Mouse (Mus musculus) neutrophil, adult 5-6 weeks (primary cell): ENCODE data around the gene Prr18. TPM values are rescaled to one million over a fixed set of nuclear protein-coding genes. Genes with fewer than 3 reads are reported as not detected.
A peak's percentile ranks its signal among the peaks of the same experiment; 100 is the strongest.

Experiments
- ATAC-seq: fragments of 151-379, 151-347 bp; 2 replicates; pipeline ENCODE4 v1.8.0; 2017; ENCODE audit warnings: mild to moderate bottlenecking, moderate TSS enrichment; ENCODE audit not compliant: insufficient number of reproducible peaks, poor library complexity, low FRiP score, severe bottlenecking; ENCODE audit errors: extremely low read depth
- total RNA-seq: library from RNA; stranded (forward); fragments of 200-1000 nt; gene quantifications from 2 replicates; pipeline ENCODE4 v1.2.3, GENCODE M21; 2017

Gene Prr18
- total RNA-seq, 1 experiment from 2014 or later, result 1.5 TPM

DNA sequence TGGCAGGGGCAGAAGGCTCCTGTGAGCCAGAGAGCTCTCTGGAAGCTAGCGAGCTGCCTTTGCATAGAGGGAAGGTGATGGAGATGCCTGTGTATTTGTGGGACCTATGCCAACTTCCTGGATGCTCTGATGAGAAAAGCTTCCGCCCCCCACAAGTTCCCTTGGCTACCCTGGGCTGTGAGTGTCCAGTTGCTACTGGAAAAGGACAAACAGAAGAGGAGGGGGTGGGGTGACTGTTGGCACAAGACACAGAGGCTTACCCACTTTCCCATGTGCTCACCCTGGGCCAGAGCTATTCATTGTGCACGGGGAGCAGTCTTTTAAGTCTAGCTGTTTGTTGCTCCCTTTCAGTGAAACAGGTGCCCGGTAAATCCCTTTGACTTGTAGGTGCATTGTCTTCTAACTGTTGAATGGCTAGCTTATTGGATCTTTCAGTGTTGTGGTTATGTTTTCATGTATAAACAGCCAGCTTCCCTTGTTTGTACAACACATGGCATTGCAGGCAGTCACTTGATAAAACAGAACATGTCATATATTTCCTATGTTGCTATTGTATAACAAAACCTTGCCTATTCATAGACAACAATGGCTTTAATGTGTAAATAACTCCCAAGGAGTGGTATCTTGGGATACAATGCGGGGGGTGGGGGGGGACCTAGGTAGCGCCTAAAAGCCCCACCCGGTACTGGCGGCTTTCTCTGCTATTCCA is 2.6 kb downstream of the Prr18 start:
- no peak for ATAC-seq

DNA sequence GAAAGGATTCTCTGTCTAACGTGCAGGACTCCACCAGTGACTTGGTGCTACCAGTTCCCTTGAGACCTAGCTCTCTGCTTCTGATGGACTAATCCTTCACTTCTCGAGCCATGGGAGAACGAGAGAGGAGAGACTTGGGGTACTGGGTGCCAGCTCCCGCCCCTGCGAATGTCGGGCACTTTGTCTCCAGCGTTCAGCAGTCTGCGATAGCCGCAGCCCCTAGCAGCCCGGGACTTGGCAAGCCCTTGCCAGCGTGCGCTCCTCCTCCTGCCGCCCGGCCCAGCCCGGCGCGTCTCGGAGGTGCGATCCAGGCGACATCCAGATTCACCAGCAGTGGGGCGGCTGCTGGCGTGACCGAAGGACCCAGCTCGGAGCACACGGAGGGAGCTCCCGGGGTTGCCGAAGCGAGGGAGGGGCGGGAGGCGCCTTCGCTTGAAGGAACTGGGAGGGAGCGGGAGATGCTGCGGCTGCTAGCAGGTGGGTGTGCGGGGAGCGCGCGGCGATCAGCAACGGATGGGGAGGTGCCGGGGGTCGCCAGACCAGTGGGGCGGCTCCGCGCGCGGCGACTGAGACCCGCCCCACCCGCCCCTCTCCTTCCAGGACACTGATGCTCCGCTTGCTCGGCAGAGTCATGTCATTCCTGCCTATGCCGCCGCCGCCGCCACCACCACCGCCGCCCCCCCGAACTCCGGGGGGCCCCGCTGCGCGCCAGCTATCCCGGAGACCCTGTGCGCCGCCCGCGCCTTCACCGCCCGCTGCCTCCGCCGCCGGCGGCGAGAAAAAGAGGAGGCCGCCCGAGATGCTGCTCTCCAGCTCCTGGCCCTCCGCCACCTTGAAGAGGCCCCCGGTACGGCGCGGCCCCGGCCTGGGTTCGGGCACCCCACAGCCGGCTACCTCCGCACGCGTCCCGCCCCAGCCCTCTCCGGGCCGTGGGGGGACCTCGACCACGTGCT is 3.4 kb downstream of the Prr18 start:
- no peak for ATAC-seq

DNA sequence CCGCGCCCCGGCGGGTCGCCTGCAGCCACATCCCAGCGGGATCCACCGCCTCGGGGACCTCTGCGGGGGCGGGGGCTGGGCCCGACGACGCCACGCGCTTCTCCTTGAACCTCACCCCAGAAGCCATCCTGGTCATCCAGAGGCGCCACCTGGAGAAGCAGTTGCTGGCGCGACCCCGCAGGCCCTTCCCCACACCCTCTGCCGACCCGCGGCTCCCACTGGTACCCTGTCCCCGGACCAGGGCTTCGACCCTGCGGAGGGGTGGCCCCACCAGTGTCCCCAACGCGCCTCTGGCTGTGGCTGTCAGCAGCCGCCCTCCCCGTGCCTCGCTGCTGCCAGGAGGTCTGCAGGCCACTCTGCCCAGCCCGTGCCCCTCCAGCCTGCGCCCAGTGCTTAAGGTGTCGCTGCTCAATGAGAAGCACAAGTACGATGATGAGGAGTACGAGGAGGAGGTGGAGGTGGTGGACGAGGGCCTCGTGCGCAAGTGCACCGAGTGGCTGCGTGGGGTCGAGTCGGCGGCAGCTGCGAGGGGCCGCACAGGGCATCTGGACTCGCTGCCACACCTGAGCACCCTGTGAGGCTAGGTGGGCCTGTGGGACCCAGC is 4.2 kb downstream of the Prr18 start:
- no peak for ATAC-seq

DNA sequence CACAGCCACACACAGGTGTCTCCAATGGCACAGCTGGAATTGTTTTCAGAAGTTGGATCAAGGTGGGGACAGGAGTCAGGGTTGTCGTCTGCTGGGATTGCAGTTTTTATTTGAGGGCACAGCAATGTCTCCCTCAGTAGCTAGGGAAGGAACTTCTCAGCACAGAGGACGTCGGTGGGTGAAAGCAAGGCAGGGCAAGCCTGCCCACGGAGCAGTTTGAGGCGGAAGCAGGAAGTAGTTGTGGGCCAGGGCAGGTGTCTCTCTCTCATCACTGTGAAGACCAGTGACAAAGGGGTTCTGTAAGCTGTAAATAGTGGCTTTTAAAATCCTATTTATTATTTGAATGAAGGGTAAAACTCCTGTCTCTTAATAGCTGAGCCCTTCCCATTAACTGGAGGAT is 5.4 kb downstream of the Prr18 start:
- ATAC-seq, result 0 out of 2 replicates have a peak, but pooled peaks have one; percentile 22

DNA sequence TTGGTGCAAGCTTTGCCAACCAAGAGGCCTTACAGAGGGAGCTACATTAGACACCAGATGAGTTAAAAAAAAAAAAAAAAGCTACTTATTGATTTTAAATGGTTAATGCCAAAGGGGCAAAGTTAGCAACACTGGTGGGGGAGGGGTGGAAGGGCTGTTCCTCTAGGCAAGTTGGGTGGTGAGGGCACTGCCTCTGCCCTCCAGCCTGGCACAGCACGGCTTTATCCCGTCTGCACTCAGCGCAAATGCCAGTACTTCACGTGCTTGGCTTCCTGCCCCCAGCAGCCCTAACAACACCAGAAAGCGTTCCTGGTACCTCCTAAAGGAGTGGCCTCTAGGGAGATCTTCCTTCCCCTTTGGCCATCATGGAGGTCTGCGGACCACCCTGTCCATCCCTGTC is 6.2 kb downstream of the Prr18 start:
- no peak for ATAC-seq

DNA sequence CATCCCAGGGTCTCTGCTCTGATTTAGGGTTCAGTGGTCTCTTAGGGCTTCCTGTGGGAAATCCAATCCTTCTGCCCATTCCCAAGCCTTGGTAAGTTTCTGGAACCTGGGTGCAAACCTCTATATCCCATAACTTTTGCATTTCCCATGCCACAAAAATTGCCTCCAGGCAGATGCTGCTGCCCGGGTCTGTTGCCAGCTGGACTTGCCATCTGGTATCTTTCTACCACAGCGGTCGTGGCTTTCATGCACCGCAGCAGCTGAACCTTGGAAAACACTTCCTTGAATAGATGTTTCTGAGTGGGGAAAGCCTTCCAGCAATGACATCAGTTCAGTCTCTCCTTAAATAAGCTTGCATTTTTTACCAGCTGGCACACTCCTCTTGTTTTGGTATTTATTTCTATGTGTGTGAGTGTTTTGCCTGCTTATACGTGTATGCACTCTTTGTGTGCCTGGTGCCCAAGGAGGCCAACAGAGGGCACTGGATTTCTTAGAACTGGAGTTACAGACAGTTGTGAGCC is 10.6 kb downstream of the Prr18 start:
- ATAC-seq, result no peak

DNA sequence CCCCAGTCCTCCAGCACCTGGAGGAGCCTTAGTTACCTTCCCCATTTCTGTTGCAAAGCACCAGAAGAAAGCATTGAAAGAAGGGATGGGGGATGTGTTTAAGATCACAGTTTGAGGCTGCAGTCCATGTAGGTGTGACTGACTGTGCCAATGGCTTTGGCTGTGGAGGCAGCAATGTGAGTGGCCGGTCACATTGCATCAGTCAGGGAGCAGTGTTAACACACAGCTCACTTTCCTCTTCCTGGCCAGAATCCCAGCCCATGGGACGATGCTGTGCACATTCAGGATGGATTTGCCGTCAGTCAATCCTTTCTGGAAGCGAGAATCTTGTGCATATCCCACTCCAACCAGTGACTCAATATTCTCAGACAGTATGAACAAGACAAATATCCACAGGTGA is 11.7 kb downstream of the Prr18 start:
- no peak for ATAC-seq

DNA sequence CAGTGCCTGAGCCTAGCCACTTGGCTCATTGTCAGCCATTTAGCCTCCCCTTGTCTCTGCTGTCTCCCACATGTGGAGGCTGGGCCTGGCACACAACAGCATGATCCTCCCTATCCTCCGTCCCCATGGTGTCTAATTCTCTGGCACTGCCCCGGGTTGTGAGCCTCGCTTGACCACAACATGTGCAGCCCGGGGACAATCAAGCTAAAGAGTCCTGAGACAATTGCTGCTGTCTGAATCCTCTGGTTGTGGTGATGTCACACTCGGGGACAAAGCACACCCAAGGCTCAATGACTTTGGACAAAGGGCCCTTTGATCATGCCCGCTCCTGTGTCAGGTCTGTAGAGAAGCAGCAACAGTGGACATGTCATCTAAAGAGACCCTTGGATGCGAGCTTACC is 13.8 kb downstream of the Prr18 start:
- no peak for ATAC-seq

DNA sequence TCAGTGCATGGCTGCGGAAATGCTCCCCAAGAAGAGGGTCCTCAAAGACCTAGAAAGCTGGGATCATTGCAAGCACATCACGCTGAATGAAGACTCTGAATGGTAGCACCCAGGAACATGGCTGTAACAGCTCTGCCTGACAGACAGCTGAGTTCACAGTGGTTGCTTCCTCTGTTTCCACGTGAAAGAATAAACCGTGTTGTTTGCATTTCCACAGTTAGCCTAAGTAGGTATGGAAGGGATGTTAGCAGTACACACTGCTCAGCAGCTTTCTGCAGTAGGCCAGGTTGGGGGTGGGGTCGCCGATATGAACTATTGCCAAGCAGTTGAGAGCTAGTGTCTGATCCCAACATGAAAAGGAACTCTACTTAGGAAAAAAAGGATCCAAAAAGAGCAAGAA is 18.4 kb downstream of the Prr18 start, which contains the start of gene T2:
T2 (plus strand) TSS at position 301 of the 400 bp plus-strand sequence.
- no peak for ATAC-seq

DNA sequence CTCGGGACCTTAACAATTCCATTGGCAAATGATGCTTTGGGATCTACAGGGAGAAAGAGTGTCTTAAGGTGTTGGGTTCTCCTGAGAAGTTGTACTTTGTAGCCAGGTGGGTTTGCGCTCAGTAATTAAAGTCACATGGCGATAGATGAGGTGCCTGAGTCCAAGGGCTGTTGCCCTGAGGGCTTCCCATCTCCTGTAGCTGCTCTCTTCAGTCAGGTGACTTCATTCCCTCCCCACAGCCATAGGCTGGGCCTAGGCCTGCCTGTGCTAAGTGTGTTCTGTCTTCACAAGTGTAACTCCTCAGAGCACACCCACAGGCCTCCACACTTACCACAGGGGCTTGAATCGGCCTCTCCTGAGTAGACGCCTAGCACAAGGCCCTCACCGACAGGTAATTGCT is 20.2 kb downstream of the Prr18 start:
- ATAC-seq, result no peak

DNA sequence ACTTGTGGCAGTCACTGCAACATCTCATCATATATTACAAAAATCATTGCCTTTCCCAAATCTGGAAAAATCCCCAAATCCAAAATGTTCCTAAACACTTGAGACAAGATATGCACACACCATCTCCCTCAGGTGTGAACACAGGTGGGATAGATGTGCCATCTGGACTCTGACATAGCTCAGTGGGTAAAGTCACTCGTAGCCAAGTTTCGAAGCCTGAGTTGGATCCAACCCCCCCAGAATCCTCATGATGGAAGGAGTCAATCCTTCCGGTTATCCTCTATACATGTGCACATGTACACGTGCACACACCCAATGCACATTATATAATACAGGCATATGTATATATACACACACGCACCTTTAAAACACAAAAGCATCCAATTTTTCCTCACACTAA is 23.6 kb downstream of the Prr18 start:
- no peak for ATAC-seq

DNA sequence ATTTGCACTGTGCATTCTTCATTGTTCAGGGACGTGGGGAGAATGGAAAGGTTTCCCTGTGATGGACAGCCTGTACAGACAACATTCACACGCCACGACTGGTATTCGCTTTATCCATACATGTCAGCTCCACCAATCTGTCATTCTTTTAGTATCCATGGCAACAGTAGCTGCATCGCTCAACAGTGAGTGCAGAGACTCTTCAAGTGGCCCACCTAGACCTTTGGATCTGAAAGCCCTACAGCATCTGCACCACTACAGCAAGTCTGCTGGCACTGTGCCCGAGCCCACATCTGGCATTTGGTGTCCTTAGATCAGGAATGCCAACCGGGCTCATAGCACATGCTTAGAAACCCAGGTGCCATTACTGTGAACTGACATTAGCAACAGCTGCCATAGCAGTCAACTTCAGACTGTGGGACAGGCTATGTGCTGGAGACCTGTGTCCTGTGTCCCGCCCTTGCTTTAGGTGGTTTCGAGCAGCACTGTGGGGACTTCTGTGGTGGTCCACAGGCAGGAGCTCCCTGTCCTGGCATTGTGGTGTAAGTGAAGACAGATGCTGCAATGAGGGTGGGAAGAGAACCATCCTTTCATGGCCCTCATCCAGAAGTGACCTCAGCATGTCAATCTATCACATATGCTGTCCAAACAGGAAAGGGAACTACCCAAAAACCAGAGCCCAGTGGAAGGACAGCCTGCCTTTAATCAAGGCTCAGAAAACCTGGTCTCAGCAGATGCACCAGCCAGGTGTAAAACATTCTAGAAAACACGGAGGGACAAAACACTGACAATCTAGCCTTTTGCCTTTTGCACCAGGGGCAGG is 24.2 kb downstream of the Prr18 start:
- ATAC-seq, result no peak

DNA sequence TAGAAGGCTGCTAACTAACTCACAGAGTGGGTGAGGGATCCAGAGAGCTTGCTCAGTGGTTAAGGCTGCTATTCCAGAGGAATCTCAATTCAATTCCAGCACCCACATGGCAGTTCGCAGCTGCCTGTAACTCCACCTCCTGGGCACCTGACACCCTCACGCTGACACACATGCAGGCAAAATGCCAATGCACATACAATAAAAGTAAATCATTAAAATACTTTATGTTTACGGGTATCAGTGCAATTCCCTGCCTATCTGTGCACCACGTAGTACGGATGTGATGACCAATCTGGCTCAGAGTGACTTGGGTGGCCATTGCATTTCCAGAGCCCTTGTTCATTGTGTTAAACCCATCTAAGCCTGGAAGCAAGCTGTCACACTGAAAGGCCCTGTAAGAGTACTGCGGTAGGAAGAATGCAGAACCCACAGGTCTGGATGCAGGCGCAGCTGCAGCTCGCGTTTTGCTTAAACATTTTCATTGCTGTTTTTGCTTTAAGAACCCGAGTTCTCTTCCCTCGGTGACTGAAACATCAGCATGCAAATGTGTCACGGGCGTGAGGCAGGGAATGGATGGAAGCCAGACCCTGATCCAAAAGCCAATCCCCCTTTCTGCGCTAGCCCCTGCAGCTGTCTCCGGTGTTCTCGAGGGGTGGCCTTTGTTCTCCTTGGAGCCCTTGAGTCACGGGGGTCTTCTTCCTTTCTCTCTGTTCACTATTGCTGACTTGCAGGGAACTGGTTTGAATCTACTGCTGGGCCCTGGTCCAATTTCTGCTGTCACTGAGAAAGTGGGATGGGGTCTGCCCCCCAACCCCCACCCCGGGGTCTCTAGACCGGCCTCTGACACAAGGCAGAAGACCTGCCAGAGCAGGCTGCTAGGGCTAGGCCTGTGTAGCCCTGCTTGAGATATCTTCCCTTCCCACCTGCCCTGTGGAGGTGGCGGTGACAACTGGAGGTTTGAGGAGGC is 30.5 kb downstream of the Prr18 start:
- no peak for ATAC-seq

DNA sequence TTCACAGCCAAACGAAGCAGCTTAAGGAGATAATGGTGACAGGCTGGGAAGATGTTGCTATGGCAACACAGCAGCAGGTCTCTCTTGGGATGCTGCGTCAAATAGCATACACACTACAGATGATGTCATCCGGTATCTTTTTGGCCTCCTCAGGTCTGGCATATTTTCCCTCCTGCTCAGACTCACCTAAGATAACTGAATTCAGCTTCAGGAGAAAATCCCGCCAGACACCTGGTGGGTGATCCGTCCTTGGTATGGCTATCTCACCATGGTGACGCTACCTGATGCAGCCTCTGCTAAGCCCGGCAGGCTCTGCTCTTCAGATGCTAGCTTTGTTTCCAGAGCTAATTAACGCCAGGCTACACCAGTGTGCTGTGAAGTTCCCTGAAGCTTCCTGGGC is 31.3 kb downstream of the Prr18 start:
- ATAC-seq, result no peak

DNA sequence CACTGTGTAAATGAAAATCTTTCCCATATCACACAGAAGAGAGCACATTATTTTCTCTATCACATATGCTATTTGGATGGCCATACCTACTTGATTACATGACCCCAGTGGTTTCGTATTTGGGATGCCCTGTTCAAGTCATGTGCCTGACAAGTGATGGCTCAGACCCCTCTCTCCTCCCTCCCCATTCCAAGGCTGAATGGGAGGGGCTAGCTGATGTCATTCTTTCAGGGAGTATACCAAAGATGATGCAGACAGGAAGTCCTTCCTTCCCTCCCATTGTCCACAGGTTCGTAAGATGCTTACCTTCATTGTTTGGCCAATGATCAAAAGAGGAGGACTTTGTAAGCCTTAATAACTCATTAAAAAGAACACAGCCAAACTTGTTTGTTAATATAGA is 31.9 kb downstream of the Prr18 start:
- ATAC-seq, result no peak

DNA sequence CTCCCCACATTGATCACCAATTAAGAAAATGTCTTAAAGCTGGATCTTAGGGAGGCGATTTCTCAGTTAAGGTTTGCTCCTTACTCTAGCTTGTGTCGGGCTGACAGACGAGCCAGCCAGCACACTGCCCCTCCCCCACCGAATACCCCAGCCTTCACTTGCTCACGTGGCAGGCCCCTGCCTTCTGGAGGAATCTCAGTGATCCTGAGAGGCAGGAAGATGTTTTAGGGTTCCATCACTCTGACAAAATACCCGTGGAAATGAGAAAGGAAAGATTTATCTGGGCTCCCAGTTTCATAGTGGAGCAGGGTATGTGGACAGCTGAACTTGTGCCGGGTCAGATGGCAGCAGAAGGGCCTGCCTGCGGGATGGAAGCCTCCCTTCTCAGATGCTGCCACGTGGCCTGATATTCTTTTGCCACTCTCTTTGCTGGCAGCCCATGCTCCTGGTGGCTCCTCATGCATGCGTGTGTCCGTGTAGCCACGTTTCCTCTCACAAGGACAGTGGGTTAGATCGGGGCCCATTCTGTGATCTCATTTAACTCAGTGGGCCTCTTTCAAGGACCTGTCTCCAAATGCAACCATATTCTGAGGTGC is 33.5 kb downstream of the Prr18 start:
- no peak for ATAC-seq

DNA sequence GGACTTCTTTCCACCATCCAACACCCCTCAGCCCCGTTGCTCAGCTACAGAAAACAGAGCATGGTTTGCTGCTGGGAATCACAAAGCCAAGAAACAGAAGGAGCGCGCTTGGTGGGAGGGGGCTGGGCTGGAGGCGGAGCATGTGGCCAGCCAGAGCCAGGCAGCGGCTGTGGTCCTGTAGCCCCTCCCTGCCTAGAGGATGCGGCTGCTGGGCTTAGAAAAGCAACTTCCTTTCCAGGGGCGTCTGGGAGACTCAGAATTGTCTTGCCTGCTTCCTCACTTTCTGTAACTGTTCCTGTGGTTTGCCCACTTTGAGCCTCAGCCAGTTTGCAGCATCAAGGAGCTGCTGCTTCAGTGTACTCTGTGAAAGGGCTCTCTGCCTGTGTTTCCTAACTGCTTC is 34.6 kb downstream of the Prr18 start:
- no peak for ATAC-seq
